Mouse (Mus musculus) large intestine, adult 2 months (tissue): ENCODE results near the gene Snx21. TPM values are rescaled to one million over a fixed set of nuclear protein-coding genes. Genes with fewer than 3 reads are reported as not detected.

Experiments used
- DNase-seq: peaks from one replicate; pipeline ENCODE4 v3.0.0-alpha.2; 2012; ENCODE audit warnings: low read depth, low spot score
- WGBS: fragments of 180-500 bp; shearing (Covaris S2); methylation state at CpG from one replicate; pipeline ENCODE4 v1.1.7; 2018; 5-methylcytosine and 5-hydroxymethylcytosine counted together
- polyA plus RNA-seq: library from polyadenylated mRNA; depleted of rRNA; stranded (reverse); fragments of >200 nt; gene quantifications from 2 replicates; pipeline ENCODE4 v1.2.3, GENCODE M21; 2012; rRNA removed

The Snx21 gene
- polyA plus RNA-seq, 1 experiment, result 9.9 TPM

GRCm38 (mm10) chr2:164822636-164823165 is 37.1 kb downstream of the Snx21 start, which contains the start of gene Zswim1:
Zswim1 (plus strand) TSS chr2:164822686.
- WGBS, result 1% methylated on average over 32 of the region's 32 CpGs
- peak; percentile 96 for DNase-seq

GRCm38 (mm10) chr2:164823181-164823585 is 37.6 kb downstream of the Snx21 start:
- no peak for DNase-seq
- WGBS, result 0% methylated on average over 10 of the region's 10 CpGs

GRCm38 (mm10) chr2:164823969-164824368 is 38.3 kb downstream of the Snx21 start:
- no peak for DNase-seq
- 84% methylated on average over 4 of the region's 4 CpGs for whole genome bisulfite sequencing

GRCm38 (mm10) chr2:164825521-164825920 is 39.9 kb downstream of the Snx21 start:
- 97% methylated on average over 17 of the region's 17 CpGs for WGBS
- no peak for DNase-seq

- 88% methylated on average over 16 of the region's 16 CpGs for WGBS
Measured at GRCm38 (mm10) chr2:164827146-164827850, 41.7 kb downstream of the Snx21 start.

GRCm38 (mm10) chr2:164828437-164828836 is 42.8 kb downstream of the Snx21 start, which contains the start of gene Spata25:
Spata25 (minus strand) TSS chr2:164828537.
- no peak for DNase-seq
- 84% methylated on average over 6 of the region's 6 CpGs for WGBS

More at GRCm38 (mm10) chr2:164827146-164827850, 41.7 kb downstream of the Snx21 start:
- DNase-seq, result no peak

GRCm38 (mm10) chr2:164829090-164829489 is 43.5 kb downstream of the Snx21 start:
- WGBS, result 93% methylated on average over 1 of the region's 1 CpGs
- DNase-seq, result no peak

- no peak for DNase-seq
- WGBS, result 74% methylated on average over 10 of the region's 10 CpGs
Measured at GRCm38 (mm10) chr2:164831029-164831428, 45.4 kb downstream of the Snx21 start.

- WGBS, result 44% methylated on average over 16 of the region's 16 CpGs
- no peak for DNase-seq
Measured at GRCm38 (mm10) chr2:164832032-164832747, 46.6 kb downstream of the Snx21 start.

GRCm38 (mm10) chr2:164832748-164833301 is 47.2 kb downstream of the Snx21 start, which contains the start of gene Ctsa:
Ctsa (plus strand) TSS chr2:164832873.
- WGBS, result under 1% methylated on average over 35 of the region's 35 CpGs
- no peak for DNase-seq

- peak; percentile 73 for DNase-seq
- WGBS, result under 1% methylated on average over 31 of the region's 31 CpGs
Measured at GRCm38 (mm10) chr2:164833314-164833959, 47.8 kb downstream of the Snx21 start, which contains the start of gene Neurl2. Neurl2 (minus strand) TSS chr2:164833456.

GRCm38 (mm10) chr2:164834531-164834930 is 48.9 kb downstream of the Snx21 start:
- no peak for DNase-seq
- WGBS, result 34% methylated on average over 8 of the region's 8 CpGs

- DNase-seq, result no peak
- 97% methylated on average over 4 of the region's 4 CpGs for WGBS
Measured at GRCm38 (mm10) chr2:164835164-164835563, 49.5 kb downstream of the Snx21 start.

Other genes with a start within 250 kb of the Snx21 start
- gene Wfdc2, start 223.4 kb upstream of the Snx21 start, polyA plus RNA-seq, result 1.4 and 3.5 TPM in 2 replicates
- gene Spint3, start 212.4 kb upstream of the Snx21 start, polyA plus RNA-seq, result not detected in 2 replicates
- gene Wfdc6a, start 200.4 kb upstream of the Snx21 start, polyA plus RNA-seq, result 0.29 TPM in 1 of 2 replicates, not detected in the other
- not detected in 2 replicates for gene Eppin, start 192.2 kb upstream of the Snx21 start, polyA plus RNA-seq
- not detected in 2 replicates for gene Wfdc6b, start 172.3 kb upstream of the Snx21 start, polyA plus RNA-seq
- gene Wfdc8, start 172.2 kb upstream of the Snx21 start, polyA plus RNA-seq, result 0.05 TPM in 1 of 2 replicates, not detected in the other
- 0.14 TPM in 1 of 2 replicates, not detected in the other for gene Wfdc16, start 147.0 kb upstream of the Snx21 start, polyA plus RNA-seq
- gene Wfdc10, start 129.8 kb upstream of the Snx21 start, polyA plus RNA-seq, result 0.73 TPM in 1 of 2 replicates, not detected in the other
- not detected in 2 replicates for gene Wfdc9, start 129.2 kb upstream of the Snx21 start, polyA plus RNA-seq
- not detected in 2 replicates for gene Wfdc11, start 111.7 kb upstream of the Snx21 start, polyA plus RNA-seq
- gene Wfdc13, start 100.7 kb upstream of the Snx21 start, polyA plus RNA-seq, result 0.10 and 0.32 TPM in 2 replicates
- not detected in 2 replicates for gene Spint4, start 87.3 kb upstream of the Snx21 start, polyA plus RNA-seq
- gene Spint5, start 70.5 kb upstream of the Snx21 start, polyA plus RNA-seq, result not detected in 2 replicates
- 0.19 and 0.22 TPM in 2 replicates for gene Wfdc3, start 39.9 kb upstream of the Snx21 start, polyA plus RNA-seq
- 17.3 and 27.6 TPM in 2 replicates for gene Dnttip1, start 39.8 kb upstream of the Snx21 start, polyA plus RNA-seq
- 154 and 183 TPM in 2 replicates for gene Ube2c, start 15.9 kb upstream of the Snx21 start, polyA plus RNA-seq
- 2.2 TPM in 1 of 2 replicates, not detected in the other for gene Tnnc2, start 5.9 kb upstream of the Snx21 start, polyA plus RNA-seq
- gene Acot8, start 19.1 kb downstream of the Snx21 start, polyA plus RNA-seq, result 63.0 and 82.8 TPM in 2 replicates
- 4.0 and 4.8 TPM in 2 replicates for gene Zswim3, start 19.3 kb downstream of the Snx21 start, polyA plus RNA-seq
- 8.1 and 8.3 TPM in 2 replicates for gene Zswim1, start 36.9 kb downstream of the Snx21 start, polyA plus RNA-seq
- not detected in 2 replicates for gene Spata25, start 42.7 kb downstream of the Snx21 start, polyA plus RNA-seq
- gene Ctsa, start 47.0 kb downstream of the Snx21 start, polyA plus RNA-seq, result 195 and 290 TPM in 2 replicates
- 3.3 and 3.5 TPM in 2 replicates for gene Neurl2, start 47.6 kb downstream of the Snx21 start, polyA plus RNA-seq
- 35.7 and 46.7 TPM in 2 replicates for gene Pltp, start 71.9 kb downstream of the Snx21 start, polyA plus RNA-seq
- gene Pcif1, start 93.5 kb downstream of the Snx21 start, polyA plus RNA-seq, result 30.8 and 34.3 TPM in 2 replicates
- 18.5 and 26.1 TPM in 2 replicates for gene Zfp335, start 125.9 kb downstream of the Snx21 start, polyA plus RNA-seq
- gene Mmp9, start 155.0 kb downstream of the Snx21 start, polyA plus RNA-seq, result 6.9 and 21.8 TPM in 2 replicates
- 0.50 and 0.95 TPM in 2 replicates for gene Slc12a5, start 175.0 kb downstream of the Snx21 start, polyA plus RNA-seq
- gene Ncoa5, start 249.0 kb downstream of the Snx21 start, polyA plus RNA-seq, result 18.1 and 22.0 TPM in 2 replicates